Mouse (Mus musculus) left cerebral cortex, postnatal 4 days (tissue): ENCODE measurements around the gene Eif4a2. TPM values are rescaled to one million over a fixed set of nuclear protein-coding genes. Genes with fewer than 3 reads are reported as not detected.

Experiments used
- DNase-seq: peaks from one replicate; pipeline ENCODE4 v3.0.0-alpha.2; 2022
- intact Hi-C: fragments of 180-260 bp; cut with DNase I; formaldehyde crosslinking; loops from one replicate; pipeline ENCODE4 v1.15.1; 2025
- microRNA-seq: library from miRNA; unstranded; fragments of <30 nt; microRNA quantifications from one replicate; pipeline ENCODE4 v1.2.0, GENCODE M21; 2022
- total RNA-seq, 2 experiments: library from RNA; stranded (reverse); gene quantifications; 2 replicates each; pipeline ENCODE4 v1.2.3; 2021

Eif4a2 gene
- total RNA-seq, 2 experiments from 2014 or later: 666 to 672 TPM

DNA sequence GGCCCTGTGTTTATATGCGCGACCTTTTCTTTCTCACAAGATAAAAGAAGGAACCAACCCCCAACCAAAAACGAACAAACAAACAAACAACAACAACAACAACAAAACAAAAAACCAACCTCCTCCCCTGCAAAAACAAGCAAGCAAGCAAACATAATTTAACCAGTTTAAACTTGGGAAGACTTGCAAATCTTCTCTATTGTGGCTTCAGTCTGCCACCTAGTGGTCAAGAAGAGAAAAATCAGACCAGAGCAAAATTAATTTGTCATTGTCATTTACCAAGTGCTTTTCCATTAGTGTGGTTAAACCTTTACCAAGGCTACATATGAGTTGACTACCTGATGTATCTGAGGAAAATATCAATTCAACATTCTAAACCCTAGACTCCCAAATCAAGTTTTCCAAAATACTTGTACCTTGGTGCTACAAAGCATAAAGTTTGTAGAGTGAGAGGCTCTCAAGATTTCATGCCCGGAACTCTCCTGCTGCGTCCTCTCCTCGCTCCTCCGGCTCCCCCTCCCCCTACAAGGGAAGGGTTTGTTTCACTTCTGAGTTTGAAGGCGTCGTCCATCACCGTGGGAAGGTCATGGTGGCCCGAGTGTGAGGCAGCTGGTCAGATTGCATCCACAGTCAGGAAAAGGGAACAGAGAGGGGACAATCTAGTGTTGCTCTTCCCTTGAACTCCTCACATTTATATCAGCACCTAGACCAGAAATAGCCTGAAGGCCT is 28.3 kb downstream of the Eif4a2 start:
- no peak for DNase-seq
- intact Hi-C loops: loop anchor here (5.0 kb wide), 2 partner anchors 43 to 258 kb away; no protein-coding TSS in a partner anchor

DNA sequence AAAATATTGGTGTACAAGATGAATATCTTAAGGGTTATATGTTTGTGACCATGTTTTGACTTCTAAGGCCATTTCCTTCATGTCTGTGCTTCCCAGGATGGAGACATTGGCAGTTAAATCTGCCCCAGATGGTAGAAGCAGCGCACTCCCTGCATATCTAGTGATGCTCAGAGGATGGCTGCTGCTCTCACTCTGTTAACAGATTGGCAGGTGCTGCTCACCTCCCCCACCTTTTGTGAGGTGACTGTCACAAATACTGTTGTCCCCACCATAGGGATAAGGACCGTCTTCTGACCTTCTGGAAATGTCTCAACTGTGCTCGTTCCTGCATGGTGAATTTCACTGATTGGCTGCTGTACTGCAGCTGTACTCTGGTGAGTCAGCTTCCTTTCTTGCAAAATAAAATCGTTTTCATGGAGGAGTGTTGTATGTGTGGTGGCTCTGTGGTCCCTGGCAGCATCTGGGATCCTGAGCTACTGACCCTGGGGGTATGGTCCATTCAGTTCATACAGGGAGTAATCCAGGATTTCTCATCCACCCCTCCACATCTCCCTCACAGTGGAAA is 29.2 kb downstream of the Eif4a2 start:
- intact Hi-C loops: loop anchor here (5.0 kb wide), 2 partner anchors 44 to 259 kb away; no protein-coding TSS in a partner anchor
- DNase-seq: no peak

DNA sequence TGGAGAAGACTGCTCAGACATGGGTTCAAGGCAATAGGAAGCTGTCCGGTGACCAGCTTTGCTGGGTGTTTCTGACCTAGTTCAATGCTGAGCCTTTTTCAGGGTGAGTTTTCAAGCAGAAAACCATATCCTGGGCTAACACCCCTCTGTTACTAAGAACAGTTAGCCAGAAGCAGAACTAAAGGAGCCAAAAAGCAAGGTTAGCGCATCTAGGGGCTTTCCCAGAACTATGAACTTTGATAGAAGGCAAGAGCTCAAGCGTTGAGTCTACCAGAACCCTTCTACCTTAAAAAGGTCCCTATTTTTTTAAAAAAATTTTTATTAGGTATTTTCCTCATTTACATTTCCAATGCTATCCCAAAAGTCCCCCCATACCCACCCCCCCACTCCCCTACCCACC is 33.7 kb downstream of the Eif4a2 start:
- intact Hi-C loops: no loop called here
- DNase-seq: no peak

DNA sequence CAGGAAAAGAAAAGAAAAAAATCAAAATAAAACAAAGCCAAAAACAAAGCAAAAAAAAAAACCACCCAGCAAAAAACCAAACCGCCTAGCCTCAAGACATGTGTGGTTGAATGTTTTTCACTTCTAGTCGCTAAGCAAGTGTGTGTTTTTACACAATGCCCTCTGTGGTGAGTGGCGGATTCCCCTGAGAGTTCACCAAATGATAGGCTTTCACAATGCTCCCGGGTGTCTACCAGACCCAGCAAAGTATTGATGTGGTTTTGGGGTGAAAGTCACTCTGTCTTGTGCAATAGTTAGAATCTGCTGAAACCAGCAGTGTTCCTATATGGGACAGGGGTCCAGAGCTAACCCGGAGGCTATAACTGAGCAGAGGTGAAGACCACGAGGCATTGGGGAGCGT is 37.1 kb downstream of the Eif4a2 start:
- intact Hi-C loops: no loop called here
- DNase-seq: no peak

DNA sequence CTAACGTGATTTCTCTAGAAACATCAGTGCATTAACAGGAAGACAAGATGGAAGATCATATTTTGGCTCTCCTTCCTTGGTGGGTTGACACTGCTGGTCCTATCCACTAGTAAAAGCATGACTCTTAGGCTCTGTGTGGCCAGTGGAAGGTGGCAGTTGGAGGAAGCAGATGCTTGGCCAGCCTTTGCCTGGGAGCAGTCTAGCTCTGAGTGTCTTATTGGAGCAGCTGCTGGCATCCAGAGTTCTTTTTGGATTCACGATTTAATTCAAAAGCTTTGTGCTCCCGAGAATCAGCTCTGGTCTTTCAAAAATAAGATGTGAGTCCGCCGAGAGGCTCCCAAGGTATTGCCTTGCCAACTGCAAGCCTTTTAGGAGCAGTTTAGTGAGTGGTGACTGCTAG is 38.0 kb downstream of the Eif4a2 start:
- no peak for DNase-seq
- intact Hi-C loops: no loop called here

DNA sequence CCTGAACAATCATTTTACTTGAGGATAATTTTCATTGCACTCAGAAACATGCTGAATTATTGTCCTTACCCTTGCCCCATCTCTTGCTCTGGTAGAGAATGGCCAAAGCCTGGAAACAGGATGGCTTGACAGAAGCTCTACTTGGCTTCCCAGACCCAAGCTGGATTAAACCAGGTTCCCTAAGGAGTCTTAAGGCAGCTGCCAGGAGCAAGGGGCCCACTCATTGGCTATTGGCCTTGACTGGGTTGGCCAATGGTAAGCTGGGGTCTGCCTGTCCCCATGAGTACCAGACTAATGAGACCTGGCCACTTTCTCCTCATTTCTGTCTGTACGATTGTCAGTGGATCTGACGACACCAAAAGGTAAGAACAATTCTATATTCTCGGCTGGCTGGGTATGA is 39.0 kb downstream of the Eif4a2 start, which contains the start of gene Adipoq:
Adipoq (plus strand) TSS at position 257 of the 400 bp plus-strand sequence.
- intact Hi-C loops: no loop called here
- DNase-seq: no peak

DNA sequence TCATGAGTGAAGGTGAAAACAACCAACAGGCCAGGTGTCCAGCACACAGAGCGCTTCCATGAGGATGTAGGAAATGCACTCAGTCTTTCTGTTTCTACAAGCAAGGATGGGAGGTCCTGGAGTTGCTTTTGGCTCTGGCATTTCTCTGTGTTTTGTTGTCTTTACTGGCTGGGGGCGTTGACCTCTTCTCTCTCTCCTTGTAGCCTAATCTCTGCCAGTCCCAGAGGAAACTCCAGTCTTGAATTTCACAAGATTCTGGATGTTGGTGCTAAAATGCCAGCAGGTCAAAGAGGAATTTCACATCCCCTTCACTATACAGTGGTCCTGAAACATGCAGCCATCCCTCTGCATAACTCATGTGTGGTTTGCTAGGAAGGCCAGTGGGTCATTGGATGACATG is 41.7 kb downstream of the Eif4a2 start:
- intact Hi-C loops: no loop called here
- no peak for DNase-seq

DNA sequence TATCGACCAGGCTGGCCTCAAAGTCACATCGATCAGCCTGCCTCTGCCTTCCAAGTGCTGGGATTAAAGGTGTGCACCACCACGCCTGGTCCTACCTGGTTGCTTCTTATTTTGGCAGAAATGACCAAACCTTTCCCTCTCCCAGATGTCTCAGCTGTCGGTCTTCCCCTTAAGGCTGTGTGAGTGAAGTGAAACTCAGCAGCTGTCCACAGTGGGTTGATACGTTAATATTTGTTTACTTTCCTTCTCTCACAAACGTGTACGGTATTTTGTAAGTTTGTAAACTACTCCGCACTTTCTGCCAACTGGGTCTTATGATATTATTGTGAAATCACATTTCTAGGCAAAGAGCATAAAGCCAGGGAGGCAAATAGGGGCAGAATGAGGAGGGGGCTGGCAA is 42.2 kb downstream of the Eif4a2 start:
- DNase-seq: no peak
- intact Hi-C loops: no loop called here

DNA sequence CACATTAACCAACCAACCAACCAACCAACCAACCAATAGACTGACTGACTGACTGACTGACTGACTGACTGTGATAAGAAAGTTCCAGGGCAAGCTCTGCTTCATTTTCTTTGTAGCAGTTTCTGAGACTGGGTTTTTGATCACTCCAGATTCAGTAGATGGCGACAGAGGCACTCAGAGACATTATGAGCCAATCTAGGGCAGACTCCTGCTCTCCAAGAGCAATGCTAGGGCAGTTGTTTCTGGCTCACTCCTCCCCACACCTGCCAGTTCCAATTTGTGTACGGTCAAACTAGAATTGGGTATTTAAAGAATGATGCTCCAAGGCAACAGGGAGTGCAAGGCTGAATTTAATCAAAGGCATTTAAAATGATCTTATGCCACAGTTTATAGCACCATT is 44.2 kb downstream of the Eif4a2 start:
- peak; percentile 11 for DNase-seq
- intact Hi-C loops: loop anchor here (5.0 kb wide), 1 partner anchor 251 kb away; no protein-coding TSS in a partner anchor

DNA sequence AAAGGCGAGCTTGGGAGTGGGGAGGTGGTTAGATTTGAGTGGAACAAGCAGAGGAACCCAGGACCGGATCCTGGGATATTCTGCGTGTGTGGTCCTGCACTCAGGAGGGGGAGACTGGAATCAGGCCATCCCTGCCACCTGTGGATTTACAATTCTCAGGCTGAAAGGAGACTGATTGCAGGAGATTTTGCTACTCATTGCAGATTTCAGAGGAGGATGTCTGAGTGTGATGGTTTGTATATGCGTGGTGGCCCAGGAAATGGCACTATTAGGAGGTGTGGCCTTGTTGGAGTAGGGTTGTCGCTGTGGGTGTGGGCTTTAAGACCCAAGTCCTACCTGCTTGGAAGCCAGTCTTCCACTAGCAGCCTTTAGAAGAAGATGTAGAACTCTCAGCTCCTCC is 47.0 kb downstream of the Eif4a2 start:
- DNase-seq: no peak
- intact Hi-C loops: loop anchor here (5.0 kb wide), 1 partner anchor 248 kb away; no protein-coding TSS in a partner anchor

DNA sequence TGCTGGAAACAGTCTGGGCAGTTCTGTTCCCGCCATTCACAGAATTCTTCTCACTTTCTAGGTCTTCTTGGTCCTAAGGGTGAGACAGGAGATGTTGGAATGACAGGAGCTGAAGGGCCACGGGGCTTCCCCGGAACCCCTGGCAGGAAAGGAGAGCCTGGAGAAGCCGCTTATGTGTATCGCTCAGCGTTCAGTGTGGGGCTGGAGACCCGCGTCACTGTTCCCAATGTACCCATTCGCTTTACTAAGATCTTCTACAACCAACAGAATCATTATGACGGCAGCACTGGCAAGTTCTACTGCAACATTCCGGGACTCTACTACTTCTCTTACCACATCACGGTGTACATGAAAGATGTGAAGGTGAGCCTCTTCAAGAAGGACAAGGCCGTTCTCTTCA is 49.8 kb downstream of the Eif4a2 start:
- intact Hi-C loops: no loop called here
- no peak for DNase-seq

DNA sequence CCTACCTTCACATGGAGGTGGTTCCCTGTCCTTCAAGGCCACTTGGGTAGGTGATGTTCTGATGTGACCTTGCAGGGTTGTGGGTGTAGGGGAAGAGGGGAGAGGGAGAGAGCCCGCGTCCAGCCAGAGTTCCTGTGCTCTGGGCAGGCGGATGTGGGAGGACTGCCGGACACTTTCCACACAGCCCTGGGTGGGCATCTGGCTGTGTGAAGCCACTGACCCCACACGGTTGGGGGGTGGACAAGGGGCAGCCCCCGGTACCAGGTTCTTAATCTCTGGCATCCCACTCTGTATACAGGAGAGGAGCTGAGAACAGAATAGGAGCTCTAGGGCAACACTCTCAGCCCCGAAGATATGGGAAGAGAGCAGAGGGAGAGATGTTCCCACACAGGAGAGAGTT is 51.0 kb downstream of the Eif4a2 start:
- intact Hi-C loops: no loop called here
- DNase-seq: no peak

DNA sequence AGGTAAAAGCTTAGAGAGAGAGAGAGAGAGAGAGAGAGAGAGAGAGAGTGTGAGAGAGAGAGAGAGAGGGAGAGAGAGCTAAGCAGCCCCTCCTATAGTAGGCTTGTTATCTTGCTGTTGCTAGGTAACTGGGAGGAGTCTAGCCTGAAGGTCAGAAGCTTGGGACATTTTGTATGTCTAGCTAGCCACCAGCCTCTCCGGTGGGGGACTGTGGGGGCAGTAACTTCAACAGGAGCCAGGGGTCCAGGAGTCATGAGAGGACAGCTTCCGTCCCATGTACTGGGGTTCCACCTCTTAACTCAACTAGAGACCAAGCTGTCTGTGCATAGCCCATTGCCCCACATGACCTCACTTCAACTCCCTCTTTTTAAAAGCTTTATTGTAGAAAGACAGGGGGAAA is 51.7 kb downstream of the Eif4a2 start:
- no peak for DNase-seq
- intact Hi-C loops: no loop called here

DNA sequence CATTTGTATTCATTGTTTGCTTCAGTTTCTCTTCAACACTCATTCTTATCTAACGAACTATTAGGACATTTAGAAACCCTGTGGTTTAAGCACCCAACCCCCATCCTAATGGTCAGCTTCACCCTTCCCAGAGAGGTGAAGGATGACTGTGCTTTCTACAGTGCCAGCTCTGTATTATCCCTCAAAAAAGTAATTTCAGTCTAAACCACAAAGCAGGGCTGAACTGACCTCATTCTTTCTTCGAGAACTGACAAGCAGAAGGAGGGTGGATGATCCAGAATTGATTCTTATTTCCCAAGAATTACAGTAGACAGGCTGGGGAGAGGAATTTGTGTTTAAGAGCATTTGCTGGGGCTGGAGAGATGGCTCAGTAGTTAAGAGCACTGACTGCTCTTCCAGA is 52.5 kb downstream of the Eif4a2 start:
- DNase-seq: no peak
- intact Hi-C loops: no loop called here

DNA sequence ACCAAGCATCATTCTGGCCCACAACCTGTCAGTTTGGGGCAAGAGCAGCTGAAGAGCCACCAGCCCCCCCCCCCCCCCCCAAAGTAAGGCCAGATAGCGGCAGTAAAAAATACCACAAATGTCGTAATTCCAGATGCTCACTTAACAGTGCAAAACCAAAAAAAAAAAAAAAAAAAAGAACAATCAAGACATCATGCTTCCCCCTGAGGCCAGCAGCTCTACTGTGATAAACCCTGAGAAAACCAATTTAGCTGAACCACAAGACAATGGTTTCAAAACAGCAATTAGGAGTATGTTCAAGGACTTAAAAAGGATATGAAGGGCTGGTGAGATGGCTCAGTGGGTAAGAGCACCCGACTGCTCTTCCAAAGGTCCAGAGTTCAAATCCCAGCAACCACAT is 54.9 kb downstream of the Eif4a2 start:
- intact Hi-C loops: no loop called here
- DNase-seq: no peak

Small RNA genes within 50 kb of the gene (microRNA-seq; reads per million reads assigned to microRNA genes)
- 0.90 reads per million for gene Gm49346

Other genes starting within 250 kb of the Eif4a2 start
- 10 to 100 TPM; 10.9 to 11.8 TPM for gene Tbccd1, start 249.8 kb upstream of the Eif4a2 start, total RNA-seq
- 10 to 100 TPM; 59.3 to 61.4 TPM for gene Dnajb11, start 249.6 kb upstream of the Eif4a2 start, total RNA-seq
- not detected for gene Ahsg, start 216.2 kb upstream of the Eif4a2 start, total RNA-seq
- not detected for gene Fetub, start 189.1 kb upstream of the Eif4a2 start, total RNA-seq
- not detected for gene Hrg, start 156.4 kb upstream of the Eif4a2 start, total RNA-seq
- gene Kng2, start 78.0 kb upstream of the Eif4a2 start, total RNA-seq: not detected
- gene Kng1, start 49.6 kb upstream of the Eif4a2 start, total RNA-seq: not detected
- 10 to 100 TPM in 1 of 2 experiments, 1 to 10 TPM in 1; 9.7 to 11.5 TPM for gene Rfc4, start 20.3 kb downstream of the Eif4a2 start, total RNA-seq
- gene Adipoq, start 39.1 kb downstream of the Eif4a2 start, total RNA-seq: not detected
- gene St6gal1, start 117.3 kb downstream of the Eif4a2 start, total RNA-seq: 10 to 100 TPM; 19.1 to 23.2 TPM